Mouse (Mus musculus) forebrain, embryonic 13.5 days (tissue): Measurements from ENCODE around the gene Krtap1-3. TPM values are rescaled to one million over a fixed set of nuclear protein-coding genes. Genes with fewer than 3 reads are reported as not detected.
A peak's percentile ranks its signal among the peaks of the same experiment; 100 is the strongest.
"Not testable (repeated sequence)": the region's sequence is repeated elsewhere in the genome, so short reads cannot be mapped to it uniquely, and the experiment has no call there.

Source experiments
- ATAC-seq: fragments of 200-750 bp; cut with Nextera tagmentation; 2 replicates; pipeline ENCODE4 v1.8.0; 2017
- H3K27ac ChIP-seq: fragments of 300-500 bp; sonication (generic); 2 replicates; pipeline ENCODE4 v1.5.1; 2015; ENCODE audit warnings: inconsistent platforms, mild to moderate bottlenecking, moderate library complexity
- H3K27me3 ChIP-seq: fragments of 300-500 bp; sonication (generic); 2 replicates; pipeline ENCODE4 v1.6.1; 2015; ENCODE audit warnings: mild to moderate bottlenecking, inconsistent platforms
- H3K36me3 ChIP-seq: fragments of 300-500 bp; sonication (generic); 2 replicates; pipeline ENCODE4 v1.6.1; 2015; ENCODE audit warnings: mild to moderate bottlenecking, inconsistent platforms; ENCODE audit not compliant: poor library complexity, severe bottlenecking
- H3K4me1 ChIP-seq: fragments of 300-500 bp; sonication (generic); 2 replicates; pipeline ENCODE4 v1.6.1; 2015; ENCODE audit warnings: inconsistent platforms
- H3K4me2 ChIP-seq: fragments of 300-500 bp; sonication (generic); 2 replicates; pipeline ENCODE4 v1.6.1; 2015; ENCODE audit warnings: inconsistent platforms, mild to moderate bottlenecking, moderate library complexity
- H3K4me3 ChIP-seq: fragments of 300-500 bp; sonication (generic); 2 replicates; pipeline ENCODE4 v1.5.1; 2015; ENCODE audit warnings: mild to moderate bottlenecking, inconsistent platforms
- H3K9ac ChIP-seq: fragments of 300-500 bp; sonication (generic); 2 replicates; pipeline ENCODE4 v1.6.1; 2015; ENCODE audit warnings: mild to moderate bottlenecking, inconsistent platforms
- H3K9me3 ChIP-seq: fragments of 300-500 bp; sonication (generic); replicated peaks from 2 replicates; pipeline ENCODE4 v1.6.1; 2016; ENCODE audit warnings: inconsistent platforms
- WGBS: fragments of 180-500 bp; shearing (Covaris S2); methylation state at CpG from one replicate; pipeline ENCODE4 v1.1.7; 2015; 5-methylcytosine and 5-hydroxymethylcytosine counted together
- polyA plus RNA-seq: library from polyadenylated mRNA; unstranded; fragments of >200 nt; fragmentation: Nextera tagmentation; extraction: Ambion mirVana; gene quantifications from 2 replicates; pipeline ENCODE4 v1.2.1, GENCODE M21; 2015

The Krtap1-3 gene
- polyA plus RNA-seq, 1 experiment from 2014 or later, result not detected

- not testable (repeated sequence) for H3K9ac ChIP-seq, H3K4me1 ChIP-seq, H3K4me3 ChIP-seq, ATAC-seq, H3K27me3 ChIP-seq, H3K4me2 ChIP-seq, H3K27ac ChIP-seq, H3K36me3 ChIP-seq, H3K9me3 ChIP-seq
- 76% methylated on average over 6 of the region's 6 CpGs for WGBS
These were observed 6.6 kb upstream of the Krtap1-3 start, which contains the start of gene Krtap9-3 for GRCm38 (mm10) chr11:99597742-99598141. Gene Krtap9-3 (minus strand): TSS chr11:99598105.

- Histone ChIP-seq H3K9ac (no peak overlapping the region), H3K9me3 (no peaks in the 10 kb centered on the region), H3K4me3 (no peak overlapping the region), H3K4me1 (no peaks in the 10 kb centered on the region), H3K36me3 (no peaks in the 10 kb centered on the region), H3K4me2 (no peak overlapping the region), H3K27ac (no peak overlapping the region), H3K27me3 (no peaks in the 10 kb centered on the region)
- ATAC-seq, result no peak
- 85% methylated on average over 7 of the region's 7 CpGs for WGBS
These were observed 6.0 kb downstream of the Krtap1-3 start for GRCm38 (mm10) chr11:99585096-99585495.

- Histone ChIP-seq H3K4me3 (no peak within 1 kb of the TSS), H3K27me3 (no peaks in the 10 kb centered on the region), H3K4me2 (no peak within 1 kb of the TSS), H3K9ac (no peak within 1 kb of the TSS), H3K9me3 (no peaks in the 10 kb centered on the region), H3K4me1 (no peaks in the 10 kb centered on the region), H3K36me3 (no peaks in the 10 kb centered on the region), H3K27ac (no peak within 1 kb of the TSS)
- ATAC-seq, result no peak
- 93% methylated on average over 5 of the region's 5 CpGs for WGBS
These were observed 7.9 kb downstream of the Krtap1-3 start, which contains the start of gene Krtap1-4 for GRCm38 (mm10) chr11:99583245-99583704. Gene Krtap1-4 (minus strand): TSS chr11:99583654.

GRCm38 (mm10) chr11:99581564-99581963 is 9.6 kb downstream of the Krtap1-3 start:
- no peak for ATAC-seq
- no peak overlapping the region for H3K4me2 ChIP-seq
- no peak overlapping the region for H3K9ac ChIP-seq
- H3K4me3 ChIP-seq, result no peak overlapping the region
- no peaks in the 10 kb centered on the region for H3K27me3 ChIP-seq
- 80% methylated on average over 6 of the region's 6 CpGs for WGBS
- H3K27ac ChIP-seq, result no peak overlapping the region
- H3K4me1 ChIP-seq, result no peaks in the 10 kb centered on the region
- H3K9me3 ChIP-seq, result no peaks in the 10 kb centered on the region
- H3K36me3 ChIP-seq, result no peaks in the 10 kb centered on the region

- Histone ChIP-seq H3K27ac (no peak overlapping the region), H3K27me3 (no peaks in the 10 kb centered on the region), H3K9ac (no peak overlapping the region), H3K9me3 (no peaks in the 10 kb centered on the region), H3K4me1 (no peaks in the 10 kb centered on the region), H3K4me2 (no peak overlapping the region), H3K4me3 (no peak overlapping the region), H3K36me3 (no peaks in the 10 kb centered on the region)
- ATAC-seq, result no peak
- 88% methylated on average over 5 of the region's 5 CpGs for WGBS
These were observed 10.1 kb downstream of the Krtap1-3 start for GRCm38 (mm10) chr11:99581051-99581450.

GRCm38 (mm10) chr11:99580636-99581035 is 10.5 kb downstream of the Krtap1-3 start, which contains the start of gene Krtap1-5:
Gene Krtap1-5 (minus strand): TSS chr11:99581016.
- ATAC-seq, result no peak
- Histone ChIP-seq H3K4me2 (no peak within 1 kb of the TSS), H3K27ac (no peak within 1 kb of the TSS), H3K27me3 (no peaks in the 10 kb centered on the region), H3K4me1 (no peaks in the 10 kb centered on the region), H3K4me3 (no peak within 1 kb of the TSS), H3K9me3 (no peaks in the 10 kb centered on the region), H3K9ac (no peak within 1 kb of the TSS), H3K36me3 (no peaks in the 10 kb centered on the region)
- WGBS, result 89% methylated on average over 6 of the region's 6 CpGs

GRCm38 (mm10) chr11:99574106-99574505 is 17.0 kb downstream of the Krtap1-3 start:
- Histone ChIP-seq H3K9me3 (no peaks in the 10 kb centered on the region), H3K27ac (no peak overlapping the region), H3K4me2 (peak overlapping the region; percentile 51), H3K4me3 (peak overlapping the region; percentile 21; the same call in 1 of the 2 replicates), H3K36me3 (no peaks in the 10 kb centered on the region), H3K4me1 (no peaks in the 10 kb centered on the region), H3K27me3 (no peaks in the 10 kb centered on the region), H3K9ac (peak overlapping the region; percentile 53)
- peak; percentile 83 for ATAC-seq
- WGBS, result 3% methylated on average over 7 of the region's 7 CpGs

GRCm38 (mm10) chr11:99573164-99573563 is 18.0 kb downstream of the Krtap1-3 start:
- Histone ChIP-seq H3K4me3 (no peak overlapping the region), H3K4me2 (no peak overlapping the region)
- 23% methylated on average over 4 of the region's 4 CpGs for WGBS

GRCm38 (mm10) chr11:99566530-99566929 is 24.6 kb downstream of the Krtap1-3 start, which contains the start of gene Krtap3-1:
Gene Krtap3-1 (minus strand): TSS chr11:99566630.
- no peak for ATAC-seq
- 94% methylated on average over 7 of the region's 7 CpGs for WGBS
- Histone ChIP-seq H3K9ac (no peak within 1 kb of the TSS), H3K36me3 (no peaks in the 10 kb centered on the region), H3K4me3 (no peak within 1 kb of the TSS), H3K27ac (no peak within 1 kb of the TSS), H3K27me3 (no peaks in the 10 kb centered on the region), H3K4me2 (no peak within 1 kb of the TSS), H3K4me1 (no peaks in the 10 kb centered on the region), H3K9me3 (no peaks in the 10 kb centered on the region)

More at GRCm38 (mm10) chr11:99573164-99573563, 18.0 kb downstream of the Krtap1-3 start:
- no peak overlapping the region for H3K9ac ChIP-seq
- no peaks in the 10 kb centered on the region for H3K9me3 ChIP-seq
- H3K27me3 ChIP-seq, result no peaks in the 10 kb centered on the region
- no peak for ATAC-seq
- H3K4me1 ChIP-seq, result no peaks in the 10 kb centered on the region
- no peaks in the 10 kb centered on the region for H3K36me3 ChIP-seq
- H3K27ac ChIP-seq, result no peak overlapping the region

GRCm38 (mm10) chr11:99562580-99562979 is 28.6 kb downstream of the Krtap1-3 start:
- no peaks in the 10 kb centered on the region for H3K27me3 ChIP-seq
- H3K36me3 ChIP-seq, result no peaks in the 10 kb centered on the region
- no peak for ATAC-seq
- H3K4me1 ChIP-seq, result no peaks in the 10 kb centered on the region
- H3K4me3 ChIP-seq, result no peak overlapping the region
- 86% methylated on average over 6 of the region's 6 CpGs for WGBS
- no peak overlapping the region for H3K9ac ChIP-seq
- H3K4me2 ChIP-seq, result no peak overlapping the region
- H3K9me3 ChIP-seq, result no peaks in the 10 kb centered on the region
- no peak overlapping the region for H3K27ac ChIP-seq

GRCm38 (mm10) chr11:99559366-99559765 is 31.8 kb downstream of the Krtap1-3 start, which contains the start of gene Gm11939:
Gene Gm11939 (minus strand): TSS chr11:99559466.
- Histone ChIP-seq H3K4me3 (no peak within 1 kb of the TSS), H3K4me2 (no peak within 1 kb of the TSS), H3K9ac (no peak within 1 kb of the TSS), H3K36me3 (no peaks in the 10 kb centered on the region), H3K4me1 (no peaks in the 10 kb centered on the region), H3K27me3 (no peaks in the 10 kb centered on the region), H3K27ac (no peak within 1 kb of the TSS), H3K9me3 (no peaks in the 10 kb centered on the region)
- no peak for ATAC-seq
- 91% methylated on average over 9 of the region's 9 CpGs for WGBS

GRCm38 (mm10) chr11:99557976-99558745 is 33.0 kb downstream of the Krtap1-3 start:
- Histone ChIP-seq H3K4me3 (no peak overlapping the region), H3K9ac (no peak overlapping the region), H3K27me3 (no peaks in the 10 kb centered on the region), H3K4me2 (no peak overlapping the region), H3K36me3 (no peaks in the 10 kb centered on the region), H3K4me1 (no peaks in the 10 kb centered on the region), H3K9me3 (no peaks in the 10 kb centered on the region), H3K27ac (no peak overlapping the region)
- ATAC-seq, result no peak
- 87% methylated on average over 3 of the region's 3 CpGs for WGBS
